Mouse (Mus musculus): Measurements from ENCODE around the gene Actrt3.

DNA sequence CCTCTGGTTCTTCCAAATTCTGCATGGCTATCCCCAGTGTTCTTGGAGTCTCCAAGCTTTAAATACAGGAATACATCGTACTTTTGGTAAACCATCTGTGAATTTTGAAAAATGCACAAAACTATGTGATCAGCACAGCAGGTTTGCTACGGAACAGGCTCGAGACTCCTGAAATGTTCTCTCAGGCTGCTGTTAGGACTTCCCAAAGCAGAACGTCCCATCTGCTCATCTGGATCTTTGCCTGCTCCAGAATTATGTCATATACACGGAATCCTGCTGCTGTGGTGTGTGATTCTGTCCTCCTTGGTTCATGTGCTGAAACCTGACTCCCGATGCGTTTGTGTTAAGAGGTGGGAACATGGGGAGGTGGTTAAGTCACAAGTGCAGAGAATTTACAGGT, 50.8 kb downstream of the Actrt3 start:
- TF ChIP-seq CTCF (IDR thresholded peaks at IDR 0.05; ENCODE audit: control insufficient read depth, insufficient read depth, low read length) (no peak), POLR2A (IDR thresholded peaks at IDR 0.05; ENCODE audit: borderline replicate concordance, control insufficient read depth, low read depth, low read length) (no peak)
